Mouse (Mus musculus): ENCODE data around the gene Tmem128.

Gene Tmem128

GRCm38 (mm10) chr5:38260107-38260682 lies at the start of gene Tmem128:
Tmem128 (plus strand) TSS chr5:38260185.
- CTCF ChIA-PET: interaction anchor here in 2 of 4 experiments (0.6 to 1.7 kb wide), 3 partner anchors 23 to 372 kb away, joined by 3 to 4 read pairs (median 4); no protein-coding TSS in a partner anchor
- POLR2A ChIA-PET: interaction anchor here in 2 of 4 experiments (1.0 to 1.2 kb wide), 4 partner anchors 15 to 293 kb away, joined by 3 to 5 read pairs (median 4); partner anchors contain the start of genes Lyar (in 1 of the 2) and Zbtb49 (in 1 of the 2)

- ChIA-PET CTCF (interaction anchor here in 2 of 4 experiments (1.4 to 1.8 kb wide), 2 partner anchors 14 to 24 kb away, joined by 3 to 4 read pairs; no protein-coding TSS in a partner anchor), POLR2A (interaction anchor here in 2 of 4 experiments (1.4 to 2.6 kb wide), 4 partner anchors 8 to 14 kb away, joined by 3 to 11 read pairs (median 5); partner anchors contain the start of genes Lyar (in 1 of the 2) and Zbtb49 (in 1 of the 2))
Observed at GRCm38 (mm10) chr5:38211691-38212090, 48.3 kb upstream of the Tmem128 start.

- CTCF ChIA-PET: interaction anchor here in 2 of 4 experiments (0.8 to 1.4 kb wide), 3 partner anchors 15 to 23 kb away, joined by 3 to 4 read pairs (median 3); no protein-coding TSS in a partner anchor
- POLR2A ChIA-PET: interaction anchor here in 2 of 4 experiments (0.7 to 2.6 kb wide), 6 partner anchors 8 to 174 kb away, joined by 3 to 11 read pairs (median 4); no protein-coding TSS in a partner anchor
Observed at GRCm38 (mm10) chr5:38213009-38213408, 47.0 kb upstream of the Tmem128 start.

GRCm38 (mm10) chr5:38219771-38220307 lies 40.1 kb upstream of the Tmem128 start:
- ChIA-PET POLR2A (interaction anchor here in 3 of 4 experiments (0.8 to 5.8 kb wide), 25 partner anchors 8 to 361 kb away, joined by 3 to 30 read pairs (median 4); partner anchors contain the start of gene Tmem128 (in 1 of the 3)), CTCF (interaction anchor here in 2 of 4 experiments (1.0 to 2.2 kb wide), 5 partner anchors 15 to 943 kb away, joined by 3 to 8 read pairs (median 4); no protein-coding TSS in a partner anchor)

- CTCF ChIA-PET: interaction anchor here in 2 of 4 experiments (1.0 to 2.2 kb wide), 5 partner anchors 14 to 944 kb away, joined by 3 to 8 read pairs (median 4); no protein-coding TSS in a partner anchor
- POLR2A ChIA-PET: interaction anchor here (0.5 to 5.8 kb wide), 30 partner anchors 8 to 480 kb away, joined by 3 to 30 read pairs (median 4); partner anchors contain the start of gene Tmem128 (in 1 of the 4)
Observed at GRCm38 (mm10) chr5:38220328-38220912, 39.6 kb upstream of the Tmem128 start, which contains the start of the genes Zbtb49 and Lyar. Zbtb49 (minus strand) TSS chr5:38220457. Lyar (plus strand) TSS chr5:38220470.

- ChIA-PET CTCF (interaction anchor here in 3 of 4 experiments (0.5 to 1.5 kb wide), 7 partner anchors 11 to 341 kb away, joined by 3 to 8 read pairs (median 3); partner anchors contain the start of genes Lyar (in 1 of the 3) and Zbtb49 (in 1 of the 3)), POLR2A (interaction anchor here in 2 of 4 experiments (0.6 to 2.2 kb wide), 2 partner anchors 15 to 147 kb away, joined by 6 to 8 read pairs; partner anchors contain the start of genes Lyar (in 1 of the 2) and Zbtb49 (in 1 of the 2))
Observed at GRCm38 (mm10) chr5:38235422-38235821, 24.6 kb upstream of the Tmem128 start.

GRCm38 (mm10) chr5:38236627-38237026 lies 23.4 kb upstream of the Tmem128 start:
- CTCF ChIA-PET: interaction anchor here (0.6 to 1.5 kb wide), 20 partner anchors 8 to 396 kb away, joined by 3 to 5 read pairs (median 3); partner anchors contain the start of genes Lyar (in 2 of the 4), Zbtb49 (in 2 of the 4) and Tmem128 (in 1 of the 4)
- POLR2A ChIA-PET: interaction anchor here in 1 of 4 experiments (2.2 kb wide), 1 partner anchor 16 kb away, joined by 8 read pairs; the partner anchor contains the start of genes Lyar and Zbtb49

- ChIA-PET CTCF (interaction anchor here in 2 of 4 experiments (0.6 to 1.3 kb wide), 2 partner anchors 43 to 1122 kb away, joined by 3 to 4 read pairs; no protein-coding TSS in a partner anchor), POLR2A (interaction anchor here in 1 of 4 experiments (0.5 to 1.2 kb wide), 2 partner anchors 21 to 1150 kb away, joined by 3 read pairs; partner anchors contain the start of genes Lyar and Zbtb49)
Observed at GRCm38 (mm10) chr5:38240727-38241472, 19.1 kb upstream of the Tmem128 start.

- POLR2A ChIA-PET: interaction anchor here in 1 of 4 experiments (0.5 to 1.2 kb wide), 2 partner anchors 21 to 1151 kb away, joined by 3 read pairs; partner anchors contain the start of genes Lyar and Zbtb49
Observed at GRCm38 (mm10) chr5:38241473-38241834, 18.5 kb upstream of the Tmem128 start.

GRCm38 (mm10) chr5:38241966-38242365 lies 18.0 kb upstream of the Tmem128 start:
- POLR2A ChIA-PET: no interaction called here
- CTCF ChIA-PET: interaction anchor here in 1 of 4 experiments (0.6 kb wide), 1 partner anchor 1195 kb away, joined by 6 read pairs; no protein-coding TSS in a partner anchor

More at GRCm38 (mm10) chr5:38241473-38241834, 18.5 kb upstream of the Tmem128 start:
- CTCF ChIA-PET: interaction anchor here in 2 of 4 experiments (0.6 kb wide), 2 partner anchors 1123 to 1194 kb away, joined by 3 to 6 read pairs; no protein-coding TSS in a partner anchor

- ChIA-PET POLR2A (interaction anchor here in 1 of 4 experiments (0.6 to 1.3 kb wide), 3 partner anchors 12 to 280 kb away, joined by 3 read pairs; partner anchors contain the start of genes Lyar and Zbtb49), CTCF (interaction anchor here in 1 of 4 experiments (1.4 kb wide), 1 partner anchor 20 kb away, joined by 3 read pairs; no protein-coding TSS in a partner anchor)
Observed at GRCm38 (mm10) chr5:38255195-38255594, 4.8 kb upstream of the Tmem128 start.

- ChIA-PET CTCF (interaction anchor here in 1 of 4 experiments (1.4 kb wide), 1 partner anchor 20 kb away, joined by 3 read pairs; no protein-coding TSS in a partner anchor), POLR2A (interaction anchor here in 1 of 4 experiments (0.6 kb wide), 1 partner anchor 35 kb away, joined by 3 read pairs; the partner anchor contains the start of genes Lyar and Zbtb49)
Observed at GRCm38 (mm10) chr5:38255644-38256043, 4.3 kb upstream of the Tmem128 start.

- ChIA-PET CTCF (no interaction called here), POLR2A (no interaction called here)
Observed at GRCm38 (mm10) chr5:38256551-38256950, 3.4 kb upstream of the Tmem128 start.

- POLR2A ChIA-PET: interaction anchor here in 1 of 4 experiments (0.6 kb wide), 1 partner anchor 752 kb away, joined by 3 read pairs; no protein-coding TSS in a partner anchor
- CTCF ChIA-PET: no interaction called here
Observed at GRCm38 (mm10) chr5:38258034-38258772, 1.8 kb upstream of the Tmem128 start.

GRCm38 (mm10) chr5:38258773-38259146 lies 1.2 kb upstream of the Tmem128 start:
- POLR2A ChIA-PET: interaction anchor here in 1 of 4 experiments (0.6 to 1.2 kb wide), 2 partner anchors 39 to 751 kb away, joined by 3 to 5 read pairs; partner anchors contain the start of genes Lyar and Zbtb49
- CTCF ChIA-PET: no interaction called here

- POLR2A ChIA-PET: interaction anchor here in 2 of 4 experiments (1.0 to 1.2 kb wide), 4 partner anchors 15 to 294 kb away, joined by 3 to 5 read pairs (median 4); partner anchors contain the start of genes Lyar (in 1 of the 2) and Zbtb49 (in 1 of the 2)
- CTCF ChIA-PET: interaction anchor here in 1 of 4 experiments (0.9 to 1.7 kb wide), 2 partner anchors 23 to 373 kb away, joined by 3 to 4 read pairs; no protein-coding TSS in a partner anchor
Observed at GRCm38 (mm10) chr5:38259455-38260106, 404 bp upstream of the Tmem128 start.

Data from embryonic stem cell, embryonic (primary cell).